Mouse (Mus musculus): ENCODE results near the gene Ppil1.

- TF ChIP-seq CTCF (IDR thresholded peaks at IDR 0.05; ENCODE audit: low read depth, low read length) (no peak), POLR2A (IDR thresholded peaks at IDR 0.05; ENCODE audit: insufficient read depth, low read length) (no peak)
These were observed 40.5 kb upstream of the Ppil1 start for GRCm38 (mm10) chr17:29304376-29305057.
